Mouse (Mus musculus) R1 (cell line): ENCODE results near the gene Olfr628.
"Not testable (repeated sequence)": the region's sequence is repeated elsewhere in the genome, so short reads cannot be mapped to it uniquely, and the experiment has no call there.

Experiments
- DNase-seq: peaks from one replicate; pipeline ENCODE4 v3.0.0-alpha.2; 2018; ENCODE audit warnings: low read depth, low spot score

The Olfr628 gene

DNA sequence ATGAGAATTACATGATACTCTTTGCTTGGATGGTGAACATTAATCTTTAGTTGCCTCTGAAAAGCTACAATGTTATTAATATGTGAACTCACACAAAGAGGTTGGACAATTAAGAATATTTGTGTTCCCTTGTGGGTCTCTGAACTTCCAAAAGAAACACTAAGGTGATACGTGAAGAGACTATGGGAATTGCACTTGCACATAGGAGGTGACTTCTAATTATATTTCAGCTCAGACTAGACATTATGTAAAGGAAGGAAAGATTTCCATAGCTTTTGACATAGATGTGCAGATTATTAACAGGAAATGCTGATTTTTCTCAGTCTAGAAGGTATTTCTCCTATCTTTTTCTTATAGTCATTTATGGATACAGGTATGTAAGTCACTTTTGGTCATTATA is at the start of gene Olfr628:
Gene Olfr628 (plus strand): TSS at position 301 of the 400 bp plus-strand sequence.
- DNase-seq, result no peak

DNA sequence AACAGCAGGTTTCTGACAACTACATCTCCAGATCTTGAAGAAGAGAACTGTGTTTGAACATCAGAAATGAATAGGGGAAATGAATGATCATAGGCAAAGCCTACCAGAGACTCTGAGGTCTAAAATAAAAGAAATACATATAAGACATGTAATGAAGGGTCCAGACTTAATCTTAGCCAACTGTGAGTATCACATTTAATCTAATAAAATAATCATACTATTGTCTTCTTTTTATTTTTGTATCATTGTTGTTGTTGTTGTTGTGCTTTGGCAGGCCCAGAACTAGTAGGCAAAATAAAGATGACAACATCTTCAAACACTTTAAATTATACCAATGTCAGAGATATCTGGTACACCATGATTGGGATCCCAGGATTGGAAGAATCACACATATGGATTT is 47.8 kb upstream of the Olfr628 start, which contains the start of gene Olfr625-ps1:
Gene Olfr625-ps1 (plus strand): TSS at position 301 of the 400 bp plus-strand sequence.
- no peak for DNase-seq

DNA sequence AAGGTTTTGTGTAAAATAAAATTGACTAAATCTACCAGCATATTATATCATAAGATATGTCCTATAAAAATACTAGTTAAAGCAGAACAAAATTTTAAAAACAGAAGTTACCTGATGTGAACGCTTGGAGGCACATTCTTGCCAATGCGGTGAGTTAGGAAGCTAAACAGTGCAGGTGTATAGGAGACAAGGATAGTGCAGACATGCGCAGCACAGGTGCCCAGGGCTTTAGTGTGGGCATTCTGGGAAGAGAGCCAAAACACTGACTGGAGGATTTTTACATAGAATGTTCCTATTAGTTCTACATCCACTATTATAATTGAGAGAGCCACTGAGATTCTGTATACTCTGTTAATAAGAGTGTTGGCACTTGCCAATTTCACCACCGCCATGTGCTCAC is 30.7 kb upstream of the Olfr628 start:
- DNase-seq, result no peak

DNA sequence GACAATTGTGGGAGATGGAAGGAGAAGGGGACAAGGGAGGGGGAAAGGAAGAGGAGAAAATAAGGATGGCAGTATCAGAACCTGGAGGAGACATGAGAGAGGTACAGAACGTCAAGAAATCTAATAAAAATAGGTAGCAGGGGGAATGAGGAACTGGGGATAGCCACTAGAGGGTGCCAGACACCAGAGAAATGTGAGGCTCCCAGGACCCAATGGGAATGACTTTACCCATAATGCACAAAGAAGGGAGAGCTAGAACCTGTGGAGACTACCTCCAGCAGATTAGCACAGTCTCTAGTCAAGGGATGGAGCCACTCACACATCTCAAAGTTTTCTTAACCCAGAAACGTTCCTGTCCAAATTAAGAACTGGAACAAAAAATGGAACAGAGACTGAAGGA is 18.1 kb upstream of the Olfr628 start:
- DNase-seq, result no peak

DNA sequence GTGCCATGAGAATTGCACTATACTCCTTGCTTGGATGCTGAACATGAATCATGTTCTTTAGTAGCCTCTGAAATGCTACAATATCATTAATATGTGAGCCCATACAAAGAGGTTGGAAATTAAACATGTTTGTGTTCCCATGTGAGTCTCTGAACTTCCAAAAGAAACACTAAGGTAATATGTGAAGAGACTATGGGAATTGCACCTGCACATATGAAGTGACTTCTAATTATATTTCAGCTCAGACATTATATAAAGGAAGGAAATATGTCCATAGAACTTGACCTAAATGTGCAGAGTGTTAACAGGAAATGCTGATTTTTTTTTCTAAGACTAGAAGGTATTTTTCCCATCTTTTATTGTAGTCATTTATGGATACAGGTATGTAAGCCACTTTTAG is 15.8 kb upstream of the Olfr628 start, which contains the start of gene Olfr243:
Gene Olfr243 (plus strand): TSS at position 301 of the 400 bp plus-strand sequence.
- DNase-seq, result no peak

DNA sequence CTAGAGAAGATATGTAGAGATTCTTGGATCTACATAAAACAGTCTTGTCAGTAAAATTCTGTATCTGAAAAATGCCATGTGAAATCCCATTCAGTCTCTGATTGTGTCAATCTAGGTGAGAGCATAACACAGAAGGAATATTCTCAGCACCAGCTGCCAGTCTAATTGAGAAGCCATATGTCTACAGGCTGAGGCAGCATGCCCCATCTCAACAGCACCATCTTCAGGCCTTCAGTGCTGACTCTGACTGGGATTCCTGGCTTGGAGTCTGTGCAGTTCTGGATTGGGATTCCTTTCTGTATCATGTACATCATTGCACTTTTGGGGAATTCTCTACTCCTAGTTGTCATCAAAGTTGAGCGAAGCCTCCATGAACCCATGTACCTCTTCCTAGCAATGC is 13.8 kb upstream of the Olfr628 start:
- not testable (repeated sequence) for DNase-seq

DNA sequence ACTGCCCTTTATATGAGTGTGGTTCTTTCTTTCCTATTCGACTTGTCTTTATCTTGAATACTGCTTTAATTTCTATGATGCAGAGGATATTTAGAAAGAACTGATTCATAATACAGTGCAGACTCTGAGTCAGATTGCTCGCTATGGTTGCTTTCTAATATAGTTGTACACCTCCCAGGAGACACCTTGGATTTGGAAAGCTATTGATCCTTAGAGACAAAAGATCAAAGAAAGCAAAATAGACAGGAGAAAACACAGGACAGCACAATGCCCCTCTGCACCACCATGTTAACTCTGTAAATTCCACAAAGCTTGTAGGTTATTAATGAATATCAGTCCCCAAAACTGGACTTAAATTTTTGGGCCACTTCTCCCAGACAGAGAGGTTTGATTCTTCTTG is 14.7 kb downstream of the Olfr628 start, which contains the start of gene Olfr629:
Gene Olfr629 (minus strand): TSS at position 101 of the 400 bp plus-strand sequence.
- DNase-seq, result no peak

DNA sequence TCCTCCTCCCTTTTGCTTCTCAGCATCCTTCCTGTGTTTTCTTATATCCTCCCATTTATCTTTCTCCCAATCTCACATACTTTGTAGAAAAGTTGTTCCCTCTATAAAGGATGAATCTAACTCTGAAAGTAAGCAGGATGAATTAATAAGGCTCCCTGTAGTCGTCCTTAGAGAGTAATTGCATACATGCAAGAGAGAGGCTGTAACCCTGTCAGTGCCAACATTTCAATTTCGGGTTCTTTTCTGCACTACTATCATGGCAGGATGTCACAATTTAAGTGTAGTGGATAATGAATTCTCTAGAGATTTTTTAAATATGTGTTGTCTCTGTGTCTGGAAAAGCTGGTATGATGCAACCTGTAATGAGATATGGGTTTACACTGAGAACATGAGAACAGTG is 27.1 kb downstream of the Olfr628 start, which contains the start of gene Olfr630:
Gene Olfr630 (minus strand): TSS at position 101 of the 400 bp plus-strand sequence.
- no peak for DNase-seq

DNA sequence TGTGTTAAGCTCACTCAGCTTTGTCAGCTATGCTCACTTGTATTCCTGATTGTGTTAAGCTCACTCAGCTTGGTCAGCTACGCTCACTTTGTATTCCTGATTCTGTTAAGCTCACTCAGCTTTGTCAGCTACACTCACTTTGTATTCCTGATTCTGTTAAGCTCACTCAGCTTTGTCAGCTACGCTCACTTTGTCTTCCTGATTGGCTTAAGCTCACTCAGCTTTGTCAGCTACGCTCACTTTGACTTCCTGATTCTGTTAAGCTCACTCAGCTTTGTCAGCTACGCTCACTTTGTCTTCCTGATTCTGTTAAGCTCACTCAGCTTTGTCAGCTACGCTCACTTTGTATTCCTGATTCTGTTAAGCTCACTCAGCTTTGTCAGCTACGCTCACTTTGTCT is 32.0 kb downstream of the Olfr628 start:
- not testable (repeated sequence) for DNase-seq

DNA sequence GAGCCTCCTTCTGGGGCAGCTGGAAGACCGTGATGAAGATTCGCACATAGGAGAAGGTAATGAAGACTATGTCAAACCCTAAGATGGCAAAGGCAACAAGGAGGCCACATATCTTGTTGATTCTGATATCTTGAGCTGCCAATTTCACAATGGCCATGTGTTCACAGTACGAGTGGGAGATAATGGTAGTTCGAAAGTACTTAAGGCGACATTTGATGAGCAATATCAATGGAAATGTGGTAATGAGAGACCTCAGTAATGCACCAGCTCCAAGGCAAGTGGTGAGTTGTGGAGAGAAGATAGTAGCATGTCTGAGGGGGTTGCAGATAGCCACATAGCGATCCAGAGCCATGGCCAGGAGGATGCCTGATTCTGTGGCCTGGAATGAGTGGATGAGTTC is 37.5 kb downstream of the Olfr628 start:
- DNase-seq, result not testable (repeated sequence)

DNA sequence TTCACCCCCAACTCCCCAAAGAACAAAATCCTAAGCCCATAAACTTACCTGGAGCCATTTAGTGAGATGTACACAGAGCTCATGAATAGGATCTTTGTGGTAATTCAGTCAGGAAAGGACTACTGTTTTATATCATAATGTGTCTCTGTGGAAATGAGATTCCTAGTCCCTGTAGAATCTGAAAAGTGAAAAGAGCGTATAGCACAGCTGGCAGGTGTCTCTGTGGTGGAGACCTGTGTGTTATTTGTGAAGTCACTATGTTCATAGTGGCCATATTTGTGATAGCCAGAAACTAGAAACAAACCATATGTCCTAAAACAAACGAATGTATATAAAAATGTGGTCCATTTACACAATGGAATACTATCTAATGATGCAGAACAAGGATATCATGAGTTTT is 41.3 kb downstream of the Olfr628 start, which contains the start of gene Olfr69:
Gene Olfr69 (minus strand): TSS at position 101 of the 400 bp plus-strand sequence.
- DNase-seq, result no peak

DNA sequence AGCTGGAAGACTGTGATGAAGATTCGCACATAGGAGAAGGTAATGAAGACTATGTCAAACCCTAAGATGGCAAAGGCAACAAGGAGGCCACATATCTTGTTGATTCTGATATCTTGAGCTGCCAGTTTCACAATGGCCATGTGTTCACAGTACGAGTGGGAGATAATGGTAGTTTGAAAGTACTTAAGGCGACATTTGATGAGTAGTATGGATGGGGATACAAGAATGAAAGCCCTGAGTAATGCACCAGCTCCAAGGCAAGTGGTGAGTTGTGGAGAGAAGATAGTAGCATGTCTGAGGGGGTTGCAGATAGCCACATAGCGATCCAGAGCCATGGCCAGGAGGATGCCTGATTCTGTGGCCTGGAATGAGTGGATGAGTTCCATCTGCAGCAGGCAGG is 47.5 kb downstream of the Olfr628 start:
- not testable (repeated sequence) for DNase-seq

DNA sequence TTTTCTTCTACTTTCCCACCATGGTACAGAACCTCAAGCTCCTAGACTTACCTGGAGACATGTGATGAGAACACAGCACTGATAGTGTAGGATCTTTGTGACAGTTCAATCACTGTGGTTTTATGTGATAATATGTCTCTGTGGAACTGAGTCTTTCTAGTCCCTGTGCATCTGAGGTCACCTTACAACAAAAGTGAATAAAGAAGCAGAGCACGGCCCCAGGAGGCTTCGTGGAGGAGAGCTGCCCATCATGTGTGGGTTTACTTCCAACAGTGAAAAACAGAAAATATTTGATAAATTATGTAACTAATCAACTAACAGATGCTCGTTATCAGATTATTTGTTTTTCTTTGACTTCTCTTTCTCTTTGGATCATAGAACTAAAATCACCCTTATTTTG is 49.4 kb downstream of the Olfr628 start, which contains the start of gene Olfr68:
Gene Olfr68 (minus strand): TSS at position 101 of the 400 bp plus-strand sequence.
- no peak for DNase-seq
